Mouse (Mus musculus): ENCODE measurements around the gene Lrrc2. TPM values are rescaled to one million over a fixed set of nuclear protein-coding genes. Genes with fewer than 3 reads are reported as not detected.
A peak's percentile ranks its signal among the peaks of the same experiment; 100 is the strongest.

The Lrrc2 gene
- polyA plus RNA-seq, 1 experiment from 2014 or later = 0.05 TPM

DNA sequence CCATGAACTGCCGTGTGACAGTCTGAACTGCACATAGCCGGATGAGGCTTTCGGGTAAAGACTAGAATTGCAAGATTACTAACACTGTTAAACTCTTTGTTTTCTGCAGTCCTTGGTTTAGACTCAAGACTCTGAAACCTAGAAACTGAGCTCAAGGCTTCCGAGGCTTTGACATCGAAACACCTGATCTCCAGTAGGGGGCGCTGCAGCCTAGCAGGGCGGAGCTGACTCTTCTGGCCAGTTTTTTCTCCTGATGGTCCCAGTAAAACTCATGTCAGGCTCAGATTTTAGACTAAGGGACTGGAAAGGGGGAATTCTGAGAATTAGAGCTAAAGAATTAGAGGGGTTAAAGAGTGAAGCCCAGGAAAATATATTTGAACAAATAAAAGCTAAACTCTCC, 28.6 kb upstream of the Lrrc2 start:
- no peaks in the 10 kb centered on the region for H3K4me1 ChIP-seq (replicated peaks)
- WGBS = 19% methylated on average over 7 of the region's 7 CpGs
- no peaks in the 10 kb centered on the region for H3K36me3 ChIP-seq
- no peak overlapping the region for H3K9ac ChIP-seq (replicated peaks)
- no peaks in the 10 kb centered on the region for H3K9me3 ChIP-seq
- no peaks in the 10 kb centered on the region for H3K27me3 ChIP-seq
- ATAC-seq (ENCODE audit: insufficient number of reproducible peaks, insufficient read depth, low FRiP score, low TSS enrichment, low read depth) = no peak
- H3K4me3 ChIP-seq (replicated peaks) = no peak overlapping the region
- no peak overlapping the region for H3K27ac ChIP-seq
- no peak overlapping the region for H3K4me2 ChIP-seq

DNA sequence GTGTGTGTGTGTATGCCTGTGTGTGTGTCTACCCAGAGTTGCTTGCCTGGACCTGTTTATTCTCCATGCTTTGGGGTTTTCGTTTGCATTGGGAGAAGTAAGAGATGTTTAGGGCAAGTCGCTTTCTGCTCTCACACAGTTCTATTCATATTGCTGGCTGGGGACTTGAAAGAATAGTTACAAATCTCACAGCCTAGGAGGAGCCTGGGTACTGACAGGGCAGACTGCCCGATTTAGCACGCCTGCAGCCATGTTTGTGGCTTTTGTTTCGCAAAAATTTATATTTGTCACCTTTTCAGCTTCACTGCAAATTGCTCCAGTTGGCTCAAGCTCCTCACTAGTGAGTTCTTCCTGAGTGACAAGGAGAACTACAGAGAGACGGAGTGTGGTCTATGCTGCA, 19.8 kb upstream of the Lrrc2 start:
- H3K9ac ChIP-seq (replicated peaks) = no peak overlapping the region
- H3K4me2 ChIP-seq = no peak overlapping the region
- no peak for ATAC-seq (ENCODE audit: insufficient number of reproducible peaks, insufficient read depth, low FRiP score, low TSS enrichment, low read depth)
- no peaks in the 10 kb centered on the region for H3K9me3 ChIP-seq
- WGBS = 81% methylated on average over 6 of the region's 6 CpGs
- no peak overlapping the region for H3K4me3 ChIP-seq (replicated peaks)
- H3K4me1 ChIP-seq (replicated peaks) = no peaks in the 10 kb centered on the region
- no peaks in the 10 kb centered on the region for H3K27me3 ChIP-seq
- no peak overlapping the region for H3K27ac ChIP-seq
- H3K36me3 ChIP-seq = no peaks in the 10 kb centered on the region

DNA sequence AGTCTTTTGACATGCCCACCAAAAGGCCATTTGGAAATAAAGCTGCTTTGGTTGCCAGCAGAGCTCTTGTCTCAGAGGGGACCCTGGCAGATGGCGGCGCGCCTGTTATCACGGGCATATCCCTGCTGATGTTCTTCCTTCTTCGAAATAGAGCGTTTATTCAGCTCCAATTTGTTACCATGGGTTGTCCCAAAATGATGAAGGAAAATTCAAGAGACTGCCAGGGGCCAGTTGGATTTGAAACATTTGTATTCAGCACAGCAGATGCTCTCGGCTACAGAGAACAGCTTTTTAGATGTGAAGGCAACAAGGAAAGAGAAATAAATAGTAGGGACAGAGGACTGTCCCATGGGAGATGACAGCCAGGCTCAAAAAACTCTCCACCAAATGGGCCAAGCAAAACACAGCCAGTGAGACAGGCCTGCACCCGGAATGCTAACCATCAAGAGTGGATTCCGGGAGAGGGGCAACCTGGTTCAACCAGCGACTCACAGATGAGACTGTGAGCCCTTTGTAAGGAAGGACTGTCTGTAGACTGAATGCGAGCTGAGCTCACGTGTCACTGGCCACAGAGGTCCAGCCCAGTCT, 17.4 kb upstream of the Lrrc2 start:
- WGBS = 83% methylated on average over 12 of the region's 12 CpGs
- H3K9me3 ChIP-seq = no peaks in the 10 kb centered on the region
- no peak overlapping the region for H3K9ac ChIP-seq (replicated peaks)
- no peak for ATAC-seq (ENCODE audit: insufficient number of reproducible peaks, insufficient read depth, low FRiP score, low TSS enrichment, low read depth)
- H3K4me3 ChIP-seq (replicated peaks) = no peak overlapping the region
- no peaks in the 10 kb centered on the region for H3K36me3 ChIP-seq
- H3K27me3 ChIP-seq = no peaks in the 10 kb centered on the region
- H3K4me2 ChIP-seq = no peak overlapping the region
- no peaks in the 10 kb centered on the region for H3K4me1 ChIP-seq (replicated peaks)
- H3K27ac ChIP-seq = no peak overlapping the region

DNA sequence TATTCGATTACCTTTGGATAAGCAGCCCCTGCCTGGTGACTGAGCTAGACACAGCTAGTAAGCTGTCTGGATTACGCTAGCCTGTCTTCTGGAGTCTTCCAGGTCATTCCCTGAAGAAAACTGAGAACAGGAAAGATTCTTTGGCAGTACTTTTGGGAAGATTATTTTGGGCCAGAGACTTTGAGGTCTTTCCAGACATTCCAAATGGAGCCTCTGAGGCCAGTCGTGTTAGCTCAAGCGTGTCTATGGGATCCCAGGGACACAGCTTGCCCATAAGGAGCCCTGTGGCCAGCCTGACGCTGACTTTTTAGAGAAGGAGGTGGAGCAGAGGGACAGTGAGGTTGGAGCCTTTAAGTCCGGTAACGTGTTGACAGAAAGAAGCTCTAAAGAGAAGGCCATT, 15.4 kb upstream of the Lrrc2 start:
- Histone ChIP-seq H3K4me2 (no peak overlapping the region), H3K36me3 (no peaks in the 10 kb centered on the region), H3K9me3 (no peaks in the 10 kb centered on the region), H3K27me3 (no peaks in the 10 kb centered on the region), H3K4me3 (replicated peaks) (no peak overlapping the region), H3K27ac (no peak overlapping the region), H3K9ac (replicated peaks) (no peak overlapping the region), H3K4me1 (replicated peaks) (no peaks in the 10 kb centered on the region)
- ATAC-seq (ENCODE audit: insufficient number of reproducible peaks, insufficient read depth, low FRiP score, low TSS enrichment, low read depth) = no peak
- 87% methylated on average over 7 of the region's 7 CpGs for WGBS

DNA sequence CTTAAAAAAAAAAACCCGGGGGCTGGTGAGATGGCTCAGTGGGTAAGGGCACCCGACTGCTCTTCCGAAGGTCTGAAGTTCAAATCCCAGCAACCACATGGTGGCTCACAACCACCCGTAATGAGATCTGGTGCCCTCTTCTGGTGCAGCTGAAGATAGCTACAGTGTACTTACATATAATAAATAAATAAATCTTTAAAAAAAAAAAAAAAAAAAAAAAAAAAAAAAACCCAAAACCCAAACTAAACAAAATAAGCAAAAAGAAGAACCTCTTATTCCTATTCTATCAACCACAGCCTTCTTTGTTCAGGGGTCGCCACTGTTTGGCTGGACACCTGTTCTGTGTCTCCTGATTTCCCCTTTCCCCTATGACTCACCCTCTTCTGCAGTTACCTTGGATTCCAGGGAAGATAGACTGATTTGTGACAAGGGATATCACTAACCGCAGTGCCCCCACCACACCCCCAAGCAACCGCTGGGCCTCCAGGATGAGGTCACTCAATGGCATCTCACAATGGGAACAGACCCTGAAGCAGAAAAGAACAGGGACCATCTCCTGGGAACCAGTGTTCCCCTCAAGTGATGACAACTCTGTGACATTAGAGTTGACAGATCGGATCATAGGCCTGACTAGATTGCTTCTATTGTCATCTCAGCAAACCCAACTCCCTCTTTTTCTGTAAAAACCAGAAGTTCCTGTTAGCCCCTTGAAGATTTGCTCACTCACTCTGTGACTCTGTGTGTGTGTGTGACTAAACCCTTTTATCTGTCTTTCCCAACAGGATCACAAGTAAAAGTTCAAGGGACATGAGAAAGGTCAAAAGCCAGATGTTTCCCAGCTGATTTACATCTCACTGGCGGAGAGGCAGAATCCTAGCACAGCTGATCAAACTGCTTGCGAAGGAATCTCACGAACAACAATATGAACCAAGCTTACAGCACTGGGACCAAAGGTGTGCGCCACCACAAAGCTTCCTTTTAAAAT, 13.5 kb upstream of the Lrrc2 start:
- Histone ChIP-seq H3K9ac (replicated peaks) (no peak overlapping the region), H3K27ac (no peak overlapping the region), H3K9me3 (no peaks in the 10 kb centered on the region), H3K4me3 (replicated peaks) (no peak overlapping the region), H3K4me1 (replicated peaks) (no peaks in the 10 kb centered on the region), H3K27me3 (peaks cover 4% of the 10 kb centered on the region; the same call in 1 of the 2 replicates), H3K36me3 (no peaks in the 10 kb centered on the region), H3K4me2 (no peak overlapping the region)
- ATAC-seq (ENCODE audit: insufficient number of reproducible peaks, insufficient read depth, low FRiP score, low TSS enrichment, low read depth) = no peak
- 66% methylated on average over 12 of the region's 12 CpGs for WGBS

DNA sequence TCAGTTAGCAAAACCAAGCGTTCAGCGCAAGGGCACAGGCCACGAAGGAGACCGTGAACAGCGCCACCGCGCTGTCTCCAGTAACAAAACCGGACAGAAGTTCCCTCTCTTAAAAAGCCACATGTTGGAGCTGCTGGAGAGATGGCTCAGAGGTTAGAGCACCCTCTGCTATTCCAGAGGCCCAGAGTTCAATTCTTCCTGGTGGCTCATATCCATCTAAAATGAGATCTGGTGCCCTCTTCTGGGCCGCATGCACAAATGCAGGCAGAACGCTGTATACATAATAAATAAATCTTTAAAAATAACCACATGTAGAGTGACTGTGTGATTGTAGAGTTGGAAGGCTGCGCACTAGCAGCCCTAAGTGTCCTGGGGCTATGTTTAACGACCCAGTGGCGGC, 7.1 kb upstream of the Lrrc2 start:
- Histone ChIP-seq H3K36me3 (no peaks in the 10 kb centered on the region), H3K27ac (no peak overlapping the region), H3K4me2 (no peak overlapping the region), H3K27me3 (peaks cover 59% of the 10 kb centered on the region), H3K9ac (replicated peaks) (no peak overlapping the region), H3K4me3 (replicated peaks) (no peak overlapping the region), H3K9me3 (no peaks in the 10 kb centered on the region), H3K4me1 (replicated peaks) (peaks cover 12% of the 10 kb centered on the region; the same call in 1 of the 2 replicates)
- 36% methylated on average over 13 of the region's 13 CpGs for WGBS
- ATAC-seq (ENCODE audit: insufficient number of reproducible peaks, insufficient read depth, low FRiP score, low TSS enrichment, low read depth) = no peak

DNA sequence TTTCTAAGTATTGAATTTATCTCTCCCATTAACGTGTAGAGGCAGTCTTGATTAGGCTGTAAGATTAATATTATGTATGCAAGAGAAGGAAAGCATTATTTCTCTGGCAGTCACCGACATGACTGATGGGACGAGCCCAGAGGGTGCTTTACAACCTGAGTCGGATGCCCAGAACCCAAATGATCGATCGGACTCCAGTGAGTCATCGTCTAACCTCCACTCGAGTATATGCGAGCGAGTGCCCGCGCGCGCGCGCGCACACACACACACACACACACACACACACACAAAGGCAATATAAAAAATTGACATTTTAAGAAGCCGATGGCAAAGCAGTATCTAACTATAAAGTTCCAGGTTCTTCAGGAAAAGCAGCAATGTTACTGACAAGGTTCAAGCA, 6.0 kb upstream of the Lrrc2 start:
- no peaks in the 10 kb centered on the region for H3K36me3 ChIP-seq
- H3K9ac ChIP-seq (replicated peaks) = no peak overlapping the region
- H3K27me3 ChIP-seq = peaks cover 59% of the 10 kb centered on the region
- no peak overlapping the region for H3K27ac ChIP-seq
- no peaks in the 10 kb centered on the region for H3K9me3 ChIP-seq
- H3K4me1 ChIP-seq (replicated peaks) = peaks cover 12% of the 10 kb centered on the region; the same call in 1 of the 2 replicates
- H3K4me3 ChIP-seq (replicated peaks) = no peak overlapping the region
- no peak for ATAC-seq (ENCODE audit: insufficient number of reproducible peaks, insufficient read depth, low FRiP score, low TSS enrichment, low read depth)
- H3K4me2 ChIP-seq = no peak overlapping the region
- WGBS = 6% methylated on average over 18 of the region's 18 CpGs

DNA sequence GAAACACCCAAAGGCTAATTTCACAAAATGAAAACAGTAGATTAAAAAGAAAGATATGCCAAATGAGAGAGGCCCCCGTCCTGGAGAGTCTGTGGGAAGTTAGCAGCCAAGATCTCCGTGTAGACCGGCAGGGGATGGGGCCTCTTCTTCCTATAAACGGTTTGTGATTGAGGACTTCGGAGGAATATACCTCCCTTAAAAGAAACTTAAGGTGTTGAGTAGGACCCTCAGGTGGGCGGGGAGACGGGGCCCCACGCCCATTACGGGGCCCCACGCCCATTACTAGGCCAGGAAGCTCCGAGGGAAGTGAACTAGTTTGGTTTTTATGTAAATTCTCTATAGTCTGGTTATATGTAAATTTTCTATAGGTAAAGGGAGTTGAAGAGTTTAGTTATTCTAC, 5.4 kb upstream of the Lrrc2 start, which contains the start of gene Tdgf1:
Tdgf1 (minus strand) TSS at position 233 of the 400 bp plus-strand sequence.
- peaks cover 63% of the 10 kb centered on the region for H3K27me3 ChIP-seq
- no peak within 1 kb of the TSS; the same call in 1 of the 2 replicates for H3K4me3 ChIP-seq (replicated peaks)
- no peaks in the 10 kb centered on the region for H3K36me3 ChIP-seq
- no peak within 1 kb of the TSS for H3K27ac ChIP-seq
- peaks cover 12% of the 10 kb centered on the region; the same call in 1 of the 2 replicates for H3K4me1 ChIP-seq (replicated peaks)
- WGBS = 8% methylated on average over 11 of the region's 11 CpGs
- no peak for ATAC-seq (ENCODE audit: insufficient number of reproducible peaks, insufficient read depth, low FRiP score, low TSS enrichment, low read depth)
- no peak within 1 kb of the TSS for H3K9ac ChIP-seq (replicated peaks)
- H3K4me2 ChIP-seq = peak within 1 kb of the TSS; percentile 30
- no peaks in the 10 kb centered on the region for H3K9me3 ChIP-seq

DNA sequence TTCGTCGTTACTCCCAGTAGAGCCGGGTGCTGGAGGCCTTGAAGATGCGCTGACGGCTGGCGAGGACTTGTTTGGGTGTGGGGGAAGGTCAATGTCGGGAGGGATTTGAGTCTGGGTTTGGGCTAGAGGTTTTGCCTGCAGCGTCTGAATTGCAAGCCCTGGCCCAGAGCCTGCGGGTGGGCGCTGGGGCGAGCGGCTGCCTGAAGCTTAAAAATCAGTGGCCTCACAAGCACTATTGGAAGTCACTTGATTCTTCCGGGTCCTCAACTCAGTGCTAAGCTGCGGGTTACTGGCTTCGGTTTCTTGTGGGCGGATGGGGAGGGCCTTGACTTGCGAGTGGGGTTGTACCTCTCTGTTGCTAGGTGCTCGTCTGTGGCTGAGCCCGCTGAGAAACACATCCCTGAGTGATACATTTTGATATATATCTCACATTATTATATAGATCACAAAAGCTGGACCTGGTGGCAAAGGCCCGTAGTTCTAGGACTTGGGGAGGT, 4.7 kb upstream of the Lrrc2 start:
- no peaks in the 10 kb centered on the region for H3K9me3 ChIP-seq
- H3K9ac ChIP-seq (replicated peaks) = no peak overlapping the region
- no peak overlapping the region for H3K27ac ChIP-seq
- no peak overlapping the region; the same call in 1 of the 2 replicates for H3K4me3 ChIP-seq (replicated peaks)
- peaks cover 12% of the 10 kb centered on the region; the same call in 1 of the 2 replicates for H3K4me1 ChIP-seq (replicated peaks)
- H3K27me3 ChIP-seq = peaks cover 69% of the 10 kb centered on the region
- WGBS = 5% methylated on average over 20 of the region's 20 CpGs
- no peak; the same call in 1 of the 2 replicates for ATAC-seq (ENCODE audit: insufficient number of reproducible peaks, insufficient read depth, low FRiP score, low TSS enrichment, low read depth)
- H3K4me2 ChIP-seq = peak overlapping the region; percentile 30
- H3K36me3 ChIP-seq = no peaks in the 10 kb centered on the region

DNA sequence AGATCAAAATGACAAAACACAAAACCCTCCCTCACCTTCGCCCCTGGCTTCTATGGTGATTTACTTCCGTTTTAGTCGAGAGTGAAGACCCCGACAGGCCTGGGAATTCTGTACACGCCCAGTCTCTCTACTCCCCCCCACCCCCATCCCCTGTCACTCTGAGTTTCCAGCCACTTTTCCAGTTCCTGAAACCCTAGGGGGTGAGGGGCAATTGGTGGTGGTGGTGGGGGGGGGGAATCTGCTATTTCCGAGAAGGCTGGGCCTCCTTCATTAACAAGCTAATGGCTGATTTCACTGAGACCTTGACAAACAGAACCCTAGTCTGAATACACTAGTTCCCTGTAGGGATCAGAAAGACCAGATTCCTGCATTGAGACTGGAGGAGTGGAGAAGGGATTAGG, 4.1 kb upstream of the Lrrc2 start:
- H3K4me1 ChIP-seq (replicated peaks) = peaks cover 12% of the 10 kb centered on the region; the same call in 1 of the 2 replicates
- H3K9me3 ChIP-seq = no peaks in the 10 kb centered on the region
- H3K4me2 ChIP-seq = 0 out of 2 replicates have a peak overlapping the region, but pooled peaks have one; percentile 30
- no peak overlapping the region for H3K9ac ChIP-seq (replicated peaks)
- ATAC-seq (ENCODE audit: insufficient number of reproducible peaks, insufficient read depth, low FRiP score, low TSS enrichment, low read depth) = no peak
- H3K27ac ChIP-seq = no peak overlapping the region
- no peaks in the 10 kb centered on the region for H3K36me3 ChIP-seq
- WGBS = 4% methylated on average over 6 of the region's 6 CpGs
- H3K27me3 ChIP-seq = peaks cover 72% of the 10 kb centered on the region
- H3K4me3 ChIP-seq (replicated peaks) = no peak overlapping the region

DNA sequence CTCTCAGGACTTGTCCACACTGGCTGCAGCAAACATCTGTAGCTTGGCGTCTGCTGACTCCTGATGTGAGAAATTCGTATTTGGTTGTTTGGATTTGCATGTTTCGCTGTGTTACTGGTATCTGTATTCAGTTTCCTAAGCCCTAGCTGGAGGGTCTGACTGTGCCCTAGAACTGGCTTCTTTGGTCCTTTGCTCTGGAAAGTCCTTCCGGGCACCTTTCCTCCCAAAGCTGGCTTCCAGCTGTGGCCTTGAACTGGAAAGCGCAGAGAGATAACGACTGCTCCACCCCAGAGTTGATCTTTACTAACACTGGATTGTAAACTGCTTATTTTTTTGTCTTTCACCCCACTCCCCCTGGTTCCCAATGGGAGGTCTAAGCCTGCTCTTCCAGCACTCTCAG, 3.4 kb upstream of the Lrrc2 start:
- 24% methylated on average over 6 of the region's 6 CpGs for WGBS

More for the DNA sequence above, 3.4 kb upstream of the Lrrc2 start:
- H3K27ac ChIP-seq = no peak overlapping the region
- no peaks in the 10 kb centered on the region for H3K36me3 ChIP-seq
- peaks cover 12% of the 10 kb centered on the region; the same call in 1 of the 2 replicates for H3K4me1 ChIP-seq (replicated peaks)
- no peak overlapping the region for H3K4me3 ChIP-seq (replicated peaks)
- no peaks in the 10 kb centered on the region for H3K9me3 ChIP-seq
- peaks cover 79% of the 10 kb centered on the region for H3K27me3 ChIP-seq
- H3K4me2 ChIP-seq = no peak overlapping the region
- no peak overlapping the region for H3K9ac ChIP-seq (replicated peaks)
- no peak for ATAC-seq (ENCODE audit: insufficient number of reproducible peaks, insufficient read depth, low FRiP score, low TSS enrichment, low read depth)

Data from limb, embryonic 12.5 days (tissue).